Mouse (Mus musculus) forebrain, embryonic 11.5 days (tissue): ENCODE measurements around the gene Arhgap24. TPM values are rescaled to one million over a fixed set of nuclear protein-coding genes. Genes with fewer than 3 reads are reported as not detected.

Source experiments
- ATAC-seq: fragments of 200-750 bp; cut with Nextera tagmentation; replicated peaks from 2 replicates; pipeline ENCODE4 v1.8.0; 2017; ENCODE audit warnings: moderate TSS enrichment; ENCODE audit not compliant: low FRiP score
- DNase-seq: peaks from one replicate; pipeline ENCODE4 v3.0.0-alpha.2; 2017; ENCODE audit warnings: low spot score
- H3K27ac ChIP-seq: fragments of 300-500 bp; sonication (generic); 2 replicates; pipeline ENCODE4 v1.5.1; 2014; ENCODE audit warnings: low read depth, low read length
- H3K27me3 ChIP-seq: fragments of 300-500 bp; sonication (generic); 2 replicates; pipeline ENCODE4 v1.6.1; 2014; ENCODE audit warnings: mild to moderate bottlenecking, low read length, mixed read lengths; ENCODE audit not compliant: control insufficient read depth, insufficient read depth
- H3K36me3 ChIP-seq: fragments of 300-500 bp; sonication (generic); 2 replicates; pipeline ENCODE4 v1.6.1; 2014; ENCODE audit warnings: mild to moderate bottlenecking, low read length, moderate library complexity, mixed read lengths; ENCODE audit not compliant: control insufficient read depth, insufficient read depth
- H3K4me1 ChIP-seq: fragments of 300-500 bp; sonication (generic); replicated peaks from 2 replicates; pipeline ENCODE4 v1.6.1; 2014; ENCODE audit warnings: low read length, mixed read lengths; ENCODE audit not compliant: control insufficient read depth, insufficient read depth
- H3K4me2 ChIP-seq: fragments of 300-500 bp; sonication (generic); 2 replicates; pipeline ENCODE4 v1.6.1; 2014; ENCODE audit warnings: low read depth, mild to moderate bottlenecking, low read length, moderate library complexity, mixed read lengths; ENCODE audit not compliant: severe bottlenecking
- H3K4me3 ChIP-seq: fragments of 300-500 bp; sonication (generic); 2 replicates; pipeline ENCODE4 v1.5.1; 2014; ENCODE audit warnings: low read depth, low read length
- H3K9ac ChIP-seq: fragments of 300-500 bp; sonication (generic); 2 replicates; pipeline ENCODE4 v1.6.1; 2014; ENCODE audit warnings: low read length
- H3K9me3 ChIP-seq: fragments of 300-500 bp; sonication (generic); 2 replicates; pipeline ENCODE4 v1.6.1; 2016; ENCODE audit warnings: low read length, mixed read lengths; ENCODE audit not compliant: control insufficient read depth
- WGBS: fragments of 180-500 bp; shearing (Covaris S2); extraction: QIAGEN DNeasy Blood & Tissue Kit; methylation state at CpG from one replicate; pipeline ENCODE4 v1.1.7; 2014; 5-methylcytosine and 5-hydroxymethylcytosine counted together
- polyA plus RNA-seq: library from polyadenylated mRNA; unstranded; fragments of >200 nt; fragmentation: Nextera tagmentation; extraction: Ambion mirVana; gene quantifications from 2 replicates; pipeline ENCODE4 v1.2.1, GENCODE M21; 2014

Gene Arhgap24
- polyA plus RNA-seq = 1.9 and 2.1 TPM in 2 replicates

- peak within 1 kb of the TSS; percentile 87 for H3K4me2 ChIP-seq
- no peaks in the 10 kb centered on the region for H3K4me1 ChIP-seq
- peak; percentile 82 for DNase-seq
- H3K27me3 ChIP-seq = no peaks in the 10 kb centered on the region
- peak; percentile 89 for ATAC-seq
- no peaks in the 10 kb centered on the region for H3K9me3 ChIP-seq
- H3K27ac ChIP-seq = 0 out of 2 replicates have a peak within 1 kb of the TSS, but pooled peaks have one; percentile 37
- H3K36me3 ChIP-seq = no peaks in the 10 kb centered on the region
- peak within 1 kb of the TSS; percentile 73 for H3K9ac ChIP-seq
- H3K4me3 ChIP-seq = peak within 1 kb of the TSS; percentile 50
- WGBS = under 1% methylated on average over 44 of the region's 44 CpGs
Measured at GRCm38 (mm10) chr5:102481215-102482211, at the start of gene Arhgap24. Arhgap24 (plus strand) TSS chr5:102481391.

GRCm38 (mm10) chr5:102434182-102434581 is 47.0 kb upstream of the Arhgap24 start:
- Histone ChIP-seq H3K4me1 (no peaks in the 10 kb centered on the region), H3K27me3 (no peaks in the 10 kb centered on the region), H3K4me3 (no peak overlapping the region), H3K9me3 (no peaks in the 10 kb centered on the region), H3K9ac (no peak overlapping the region), H3K4me2 (no peak overlapping the region), H3K27ac (no peak overlapping the region), H3K36me3 (no peaks in the 10 kb centered on the region)
- DNase-seq (no peak), ATAC-seq (no peak)
- whole genome bisulfite sequencing = 65% methylated on average over 4 of the region's 4 CpGs

GRCm38 (mm10) chr5:102436581-102436980 is 44.6 kb upstream of the Arhgap24 start:
- Histone ChIP-seq H3K27me3 (no peaks in the 10 kb centered on the region), H3K9ac (no peak overlapping the region), H3K4me3 (no peak overlapping the region), H3K27ac (no peak overlapping the region), H3K36me3 (no peaks in the 10 kb centered on the region), H3K4me2 (no peak overlapping the region), H3K9me3 (no peaks in the 10 kb centered on the region), H3K4me1 (no peaks in the 10 kb centered on the region)
- ATAC-seq (no peak), DNase-seq (no peak)
- 78% methylated on average over 8 of the region's 8 CpGs for WGBS

- WGBS = 89% methylated on average over 9 of the region's 9 CpGs
- Histone ChIP-seq H3K4me2 (no peak overlapping the region), H3K4me3 (no peak overlapping the region), H3K9me3 (no peaks in the 10 kb centered on the region), H3K27ac (no peak overlapping the region), H3K9ac (no peak overlapping the region), H3K36me3 (no peaks in the 10 kb centered on the region), H3K4me1 (no peaks in the 10 kb centered on the region), H3K27me3 (no peaks in the 10 kb centered on the region)
- DNase-seq (no peak), ATAC-seq (no peak)
Measured at GRCm38 (mm10) chr5:102439119-102439877, 41.9 kb upstream of the Arhgap24 start.

- H3K9ac ChIP-seq = no peak overlapping the region
- 92% methylated on average over 9 of the region's 9 CpGs for WGBS
Measured at GRCm38 (mm10) chr5:102447436-102447835, 33.8 kb upstream of the Arhgap24 start.

GRCm38 (mm10) chr5:102450897-102451296 is 30.3 kb upstream of the Arhgap24 start:
- Histone ChIP-seq H3K9me3 (no peaks in the 10 kb centered on the region; the same call in 1 of the 2 replicates), H3K27ac (no peak overlapping the region), H3K36me3 (no peaks in the 10 kb centered on the region), H3K4me1 (no peaks in the 10 kb centered on the region), H3K9ac (no peak overlapping the region), H3K4me2 (no peak overlapping the region), H3K27me3 (no peaks in the 10 kb centered on the region), H3K4me3 (no peak overlapping the region)
- DNase-seq = no peak
- WGBS = 92% methylated on average over 2 of the region's 2 CpGs
- ATAC-seq = no peak

More at GRCm38 (mm10) chr5:102447436-102447835, 33.8 kb upstream of the Arhgap24 start:
- no peaks in the 10 kb centered on the region for H3K27me3 ChIP-seq
- no peaks in the 10 kb centered on the region; the same call in 1 of the 2 replicates for H3K9me3 ChIP-seq
- no peak overlapping the region for H3K27ac ChIP-seq
- ATAC-seq = no peak
- no peaks in the 10 kb centered on the region for H3K36me3 ChIP-seq
- DNase-seq = no peak
- no peaks in the 10 kb centered on the region for H3K4me1 ChIP-seq
- no peak overlapping the region for H3K4me3 ChIP-seq
- H3K4me2 ChIP-seq = no peak overlapping the region

- no peak overlapping the region for H3K4me2 ChIP-seq
Measured at GRCm38 (mm10) chr5:102452079-102452797, 29.0 kb upstream of the Arhgap24 start.

GRCm38 (mm10) chr5:102453324-102453723 is 27.9 kb upstream of the Arhgap24 start:
- no peak for DNase-seq
- Histone ChIP-seq H3K4me2 (no peak overlapping the region), H3K9me3 (no peaks in the 10 kb centered on the region), H3K36me3 (no peaks in the 10 kb centered on the region), H3K4me1 (no peaks in the 10 kb centered on the region), H3K27me3 (no peaks in the 10 kb centered on the region), H3K9ac (no peak overlapping the region), H3K27ac (no peak overlapping the region), H3K4me3 (no peak overlapping the region)
- no peak for ATAC-seq
- 91% methylated on average over 2 of the region's 2 CpGs for WGBS

More at GRCm38 (mm10) chr5:102452079-102452797, 29.0 kb upstream of the Arhgap24 start:
- Histone ChIP-seq H3K9ac (no peak overlapping the region), H3K4me1 (no peaks in the 10 kb centered on the region), H3K4me3 (no peak overlapping the region), H3K27ac (no peak overlapping the region), H3K9me3 (no peaks in the 10 kb centered on the region; the same call in 1 of the 2 replicates), H3K27me3 (no peaks in the 10 kb centered on the region), H3K36me3 (no peaks in the 10 kb centered on the region)
- no peak for DNase-seq
- no peak for ATAC-seq
- WGBS = 84% methylated on average over 7 of the region's 7 CpGs
